Mouse (Mus musculus): ENCODE measurements around the gene Calcoco1.

DNA sequence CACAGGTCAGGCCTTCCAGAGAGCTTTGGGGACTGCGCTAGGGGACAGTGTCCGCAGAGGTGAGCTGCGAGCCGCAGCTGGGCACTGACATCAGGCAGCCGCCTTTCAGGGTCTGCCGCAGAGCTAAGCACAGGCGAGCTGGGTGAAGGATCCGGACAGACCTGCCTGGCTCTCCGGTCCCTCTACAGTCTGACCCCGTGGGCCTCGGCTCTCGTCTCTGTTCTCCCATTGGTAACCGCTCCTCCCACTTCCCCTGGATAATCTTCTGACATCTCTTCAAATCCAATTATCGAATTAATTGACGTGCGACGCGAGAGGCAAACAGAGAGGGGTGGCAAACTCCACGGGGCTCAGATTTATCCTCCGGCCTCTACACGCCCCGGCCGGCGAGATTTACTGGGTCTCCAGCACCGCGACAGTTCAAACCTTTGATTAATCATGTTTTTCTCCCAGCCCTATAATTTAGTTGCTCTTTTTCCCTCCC lies 29.6 kb downstream of the Calcoco1 start:
- TF ChIP-seq CTCF (IDR thresholded peaks at IDR 0.05 in 2 of 3, conservative IDR thresholded peaks at IDR 0.05 in 1 of 3; ENCODE audit: control insufficient read depth in 1 of 3, insufficient read depth in 1 of 3, low read depth in 2 of 3, low read length in 3 of 3, poor library complexity in 1 of 3, severe bottlenecking in 1 of 3): no peak
- no peak for TF ChIP-seq POLR2A (IDR thresholded peaks at IDR 0.05; ENCODE audit: control insufficient read depth in 1 of 2, insufficient read depth in 1 of 2, low read depth in 1 of 2, low read length in 2 of 2, poor library complexity in 1 of 2)
- no peak for TF ChIP-seq EP300 (IDR thresholded peaks at IDR 0.05; ENCODE audit: low read depth in 1 of 2, low read length in 2 of 2)
- TF ChIP-seq MAX (IDR thresholded peaks at IDR 0.05; ENCODE audit: low read length): no peak

All from MEL (cell line).